Mouse (Mus musculus) lung, postnatal 0 days (tissue): ENCODE measurements around the gene Lyl1.

ENCODE experiments used
- CTCF ChIP-seq: IDR thresholded peaks from 2 replicates; pipeline ENCODE4 v1.5.1; 2016; ENCODE audit warnings: antibody characterized with exemption, mild to moderate bottlenecking
- EP300 ChIP-seq: IDR thresholded peaks from 2 replicates; pipeline ENCODE4 v1.6.1; 2016; ENCODE audit warnings: antibody characterized with exemption, mild to moderate bottlenecking, control low read depth

GRCm38 (mm10) chr8:84697166-84698130 is 3.8 kb upstream of the Lyl1 start:
- TF ChIP-seq CTCF (peak; percentile 75), EP300 (no peak)
